Mouse (Mus musculus): Measurements from ENCODE around the gene Gstt4.

GRCm38 (mm10) chr10:75829529-75830274, 7.4 kb upstream of the Gstt4 start:
- TF ChIP-seq POLR2A (IDR thresholded peaks at IDR 0.05; ENCODE audit: insufficient read depth, low read depth, low read length) = no peak
- no peak for TF ChIP-seq CTCF (IDR thresholded peaks at IDR 0.05; ENCODE audit: insufficient read depth, low read depth, low read length)
